Mouse (Mus musculus): ENCODE results near the gene Kdf1.

DNA sequence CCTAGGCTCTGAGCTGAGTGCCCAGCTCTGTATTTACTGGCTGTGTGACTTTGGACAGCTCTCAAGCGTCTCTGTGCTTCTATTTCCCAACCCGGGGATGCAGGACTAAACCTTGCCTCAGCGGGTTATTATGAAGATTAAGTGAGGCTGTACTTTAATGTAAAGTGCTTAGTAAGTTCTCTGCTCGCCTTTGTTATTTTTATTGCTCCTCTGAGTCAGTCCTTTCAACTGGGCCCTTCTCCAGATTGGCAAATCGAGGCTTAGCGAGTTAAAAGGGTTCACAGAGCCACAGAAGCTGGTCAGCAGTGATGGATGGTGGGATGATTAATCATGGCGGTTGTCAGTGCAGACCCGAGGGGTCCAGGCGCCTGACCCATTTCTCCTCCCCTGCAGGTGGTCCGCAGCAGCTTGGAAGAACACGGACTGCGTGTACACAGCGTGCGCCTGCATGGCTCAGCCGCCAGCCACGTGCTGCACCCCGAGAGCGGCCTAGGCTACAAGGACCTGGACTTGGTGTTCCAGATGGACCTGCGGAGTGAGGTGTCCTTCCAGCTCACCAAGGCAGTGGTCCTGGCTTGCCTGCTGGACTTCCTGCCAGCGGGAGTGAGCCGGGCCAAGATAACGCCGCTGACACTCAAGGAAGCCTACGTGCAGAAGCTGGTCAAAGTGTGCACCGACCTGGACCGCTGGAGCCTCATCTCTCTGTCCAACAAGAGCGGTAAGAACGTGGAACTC, 32.9 kb upstream of the Kdf1 start:
- no peak for TF ChIP-seq CTCF (conservative IDR thresholded peaks at IDR 0.05; ENCODE audit: low read length)
- peak; percentile 66; the same call in 1 of the 2 replicates for TF ChIP-seq NANOG (IDR thresholded peaks at IDR 0.05; ENCODE audit: borderline replicate concordance, low read length)
- TF ChIP-seq POU5F1 (IDR thresholded peaks at IDR 0.05; ENCODE audit: borderline replicate concordance, low read length): no peak
